Mouse (Mus musculus) E14TG2a.4 (cell line): ENCODE data around the gene Atp2b2.

Experiments used
- CTCF ChIP-seq: conservative IDR thresholded peaks from 2 replicates; pipeline ENCODE4 v1.5.1; 2014; ENCODE audit warnings: low read length
- NANOG ChIP-seq: IDR thresholded peaks from 2 replicates; pipeline ENCODE4 v1.6.1; 2014; ENCODE audit warnings: borderline replicate concordance, low read length, mixed read lengths
- POU5F1 ChIP-seq: IDR thresholded peaks from 2 replicates; pipeline ENCODE4 v1.6.1; 2014; ENCODE audit warnings: low read length, borderline replicate concordance

- TF ChIP-seq CTCF (no peak), NANOG (no peak), POU5F1 (no peak)
Measured at GRCm38 (mm10) chr6:113865699-113866098, 176.7 kb downstream of the Atp2b2 start.
